Mouse (Mus musculus): ENCODE data around the gene Zfp62. TPM values are rescaled to one million over a fixed set of nuclear protein-coding genes. Genes with fewer than 3 reads are reported as not detected.

The Zfp62 gene
- total and polyA plus RNA-seq, 3 experiments, result 16.7 to 132 (median 31.8) TPM

GRCm38 (mm10) chr11:49240310-49240709, 37.2 kb downstream of the Zfp62 start:
- H3K79me2 ChIP-seq (ENCODE audit: control insufficient read depth, insufficient read depth, low read length, poor library complexity), result no peaks in the 10 kb centered on the region
- H3K36me3 ChIP-seq (ENCODE audit: control insufficient read depth in 1 of 2, insufficient read depth in 2 of 2, low read length in 2 of 2), result peaks cover 0 to 32% of the 10 kb centered on the region in 2 experiments; a peak in 2 of 4 replicates
- TF ChIP-seq ZNF384 (IDR thresholded peaks at IDR 0.05; ENCODE audit: low read depth, low read length), result peak; percentile 65
- peak; percentile 76 for TF ChIP-seq GATA1 (IDR thresholded peaks at IDR 0.05; ENCODE audit: low read depth, low read length)
- TF ChIP-seq POLR2A (IDR thresholded peaks at IDR 0.05; ENCODE audit: control insufficient read depth in 1 of 2, insufficient read depth in 1 of 2, low read depth in 1 of 2, low read length in 2 of 2, poor library complexity in 1 of 2), result no peak
- TF ChIP-seq MYB (IDR thresholded peaks at IDR 0.05; ENCODE audit: low read depth, low read length), result peak; percentile 13; the same call in 1 of the 2 replicates
- TF ChIP-seq MEF2A (IDR thresholded peaks at IDR 0.05; ENCODE audit: extremely low read depth, insufficient replicate concordance, low read depth, low read length, poor library complexity, severe bottlenecking), result no peak
- TF ChIP-seq EP300 (IDR thresholded peaks at IDR 0.05; ENCODE audit: low read depth in 1 of 2, low read length in 2 of 2), result peak; percentile 76 to 77
- TF ChIP-seq ETS1 (IDR thresholded peaks at IDR 0.05; ENCODE audit: low read depth, low read length), result peak; percentile 63; the same call in 1 of the 2 replicates
- TF ChIP-seq RCOR1 (IDR thresholded peaks at IDR 0.05; ENCODE audit: low read depth, low read length), result 0 out of 2 replicates have a peak, but pooled peaks have one; percentile 17
- TF ChIP-seq CHD1 (IDR thresholded peaks at IDR 0.05; ENCODE audit: low read depth, low read length), result no peak
- TF ChIP-seq TCF12 (IDR thresholded peaks at IDR 0.05; ENCODE audit: low read depth, low read length), result peak; percentile 61

GRCm38 (mm10) chr11:49240874-49241273, 37.8 kb downstream of the Zfp62 start:
- peaks cover 22 to 30% of the 10 kb centered on the region in 2 experiments for H3K4me1 ChIP-seq (ENCODE audit: control insufficient read depth in 1 of 2, insufficient read depth in 2 of 2, low read length in 2 of 2)
- no peak for TF ChIP-seq USF2 (IDR thresholded peaks at IDR 0.05; ENCODE audit: borderline replicate concordance in 1 of 2, insufficient read depth in 1 of 2, low read depth in 1 of 2, low read length in 2 of 2)
- TF ChIP-seq MAZ (IDR thresholded peaks at IDR 0.05; ENCODE audit: low read depth, low read length), result no peak
- no peak for TF ChIP-seq BHLHE40 (IDR thresholded peaks at IDR 0.05; ENCODE audit: borderline replicate concordance, low read depth, low read length)
- peak; percentile 39 for TF ChIP-seq RAD21 (IDR thresholded peaks at IDR 0.05; ENCODE audit: low read depth, low read length)
- TF ChIP-seq CTCF (IDR thresholded peaks at IDR 0.05 in 2 of 3, conservative IDR thresholded peaks at IDR 0.05 in 1 of 3; ENCODE audit: control insufficient read depth in 1 of 3, insufficient read depth in 1 of 3, low read depth in 2 of 3, low read length in 3 of 3, poor library complexity in 1 of 3, severe bottlenecking in 1 of 3), result peak in 2 of 3 experiments; percentile 13 to 48; a peak in 2 of 6 replicates
- no peak for TF ChIP-seq MAX (IDR thresholded peaks at IDR 0.05; ENCODE audit: low read length)
- 0 out of 2 replicates have a peak, but pooled peaks have one; percentile 5 for TF ChIP-seq ELF1 (IDR thresholded peaks at IDR 0.05; ENCODE audit: low read depth, low read length)
- TF ChIP-seq TAL1 (IDR thresholded peaks at IDR 0.05; ENCODE audit: low read length), result no peak
- no peak for TF ChIP-seq POLR2AphosphoS5 (IDR thresholded peaks at IDR 0.05; ENCODE audit: borderline replicate concordance, low read depth, low read length)
- no peak for TF ChIP-seq GABPA (IDR thresholded peaks at IDR 0.05; ENCODE audit: low read depth, low read length)
- TF ChIP-seq GATA1 (IDR thresholded peaks at IDR 0.05; ENCODE audit: low read depth, low read length), result no peak
- no peak for TF ChIP-seq E2F4 (IDR thresholded peaks at IDR 0.05; ENCODE audit: borderline replicate concordance, low read depth, low read length)
- TF ChIP-seq SMC3 (IDR thresholded peaks at IDR 0.05; ENCODE audit: low read depth, low read length), result peak; percentile 18; the same call in 1 of the 2 replicates
- no peak for TF ChIP-seq MYC (IDR thresholded peaks at IDR 0.05; ENCODE audit: low read depth, low read length)
- no peak for TF ChIP-seq ZKSCAN1 (IDR thresholded peaks at IDR 0.05; ENCODE audit: low read depth, low read length)
- TF ChIP-seq EP300 (IDR thresholded peaks at IDR 0.05; ENCODE audit: low read depth in 1 of 2, low read length in 2 of 2), result peak in 1 of 2 experiments; percentile 14; a peak in 1 of 4 replicates
- no peak for TF ChIP-seq ZNF384 (IDR thresholded peaks at IDR 0.05; ENCODE audit: low read depth, low read length)
- no peak for TF ChIP-seq UBTF (IDR thresholded peaks at IDR 0.05; ENCODE audit: borderline replicate concordance, insufficient read depth, low read depth, low read length)
- TF ChIP-seq HCFC1 (IDR thresholded peaks at IDR 0.05; ENCODE audit: low read depth, low read length), result no peak
- no peak for TF ChIP-seq RCOR1 (IDR thresholded peaks at IDR 0.05; ENCODE audit: low read depth, low read length)

More at GRCm38 (mm10) chr11:49240310-49240709, 37.2 kb downstream of the Zfp62 start:
- Histone ChIP-seq H3K27me3 (ENCODE audit: control insufficient read depth in 1 of 2, insufficient read depth in 2 of 2, low read length in 2 of 2) (no peaks in the 10 kb centered on the region), H3K9me3 (replicated peaks; ENCODE audit: insufficient read depth, low read length) (no peaks in the 10 kb centered on the region), H3K4me1 (ENCODE audit: control insufficient read depth in 1 of 2, insufficient read depth in 2 of 2, low read length in 2 of 2) (peaks cover 17 to 28% of the 10 kb centered on the region in 2 experiments), H3K27ac (ENCODE audit: control insufficient read depth, low read depth, low read length) (peak overlapping the region; percentile 1; the same call in 1 of the 2 replicates), H3K9ac (ENCODE audit: control insufficient read depth, low read depth, low read length, poor library complexity, severe bottlenecking) (no peak overlapping the region), H3K4me3 (ENCODE audit: control insufficient read depth in 1 of 2, insufficient read depth in 1 of 2, low read depth in 2 of 2, low read length in 2 of 2) (peak overlapping the region in 1 of 2 experiments; percentile 12; a peak in 2 of 4 replicates)
- DNase-seq (ENCODE audit: low read depth, low spot score), result no peak

More at GRCm38 (mm10) chr11:49240874-49241273, 37.8 kb downstream of the Zfp62 start:
- Histone ChIP-seq H3K9me3 (replicated peaks; ENCODE audit: insufficient read depth, low read length) (no peaks in the 10 kb centered on the region), H3K9ac (ENCODE audit: control insufficient read depth, low read depth, low read length, poor library complexity, severe bottlenecking) (no peak overlapping the region; the same call in 1 of the 2 replicates), H3K27ac (ENCODE audit: control insufficient read depth, low read depth, low read length) (no peak overlapping the region), H3K4me3 (ENCODE audit: control insufficient read depth in 1 of 2, insufficient read depth in 1 of 2, low read depth in 2 of 2, low read length in 2 of 2) (peak overlapping the region in 1 of 2 experiments; percentile 9; a peak in 2 of 4 replicates), H3K36me3 (ENCODE audit: control insufficient read depth in 1 of 2, insufficient read depth in 2 of 2, low read length in 2 of 2) (peaks cover 0 to 33% of the 10 kb centered on the region in 2 experiments; a peak in 2 of 4 replicates), H3K79me2 (ENCODE audit: control insufficient read depth, insufficient read depth, low read length, poor library complexity) (no peaks in the 10 kb centered on the region), H3K27me3 (ENCODE audit: control insufficient read depth in 1 of 2, insufficient read depth in 2 of 2, low read length in 2 of 2) (no peaks in the 10 kb centered on the region)
- DNase-seq (ENCODE audit: low read depth, low spot score), result no peak
